Comparison of ENCODE assay signal across 27 mouse cellular contexts in genomic region chr11:64039600-64039999, GRCm38 (mm10). TPM values are rescaled to one million over a fixed set of nuclear protein-coding genes. Genes with fewer than 3 reads are reported as not detected.
DNase-seq lines count a peak whose midpoint lies in the region; ATAC-seq and TF ChIP-seq lines count a peak whose summit lies in the region.
"Had no signal": no experiment of that assay in that cellular context is flagged by ENCODE, and none has a peak within 500 bp of the region (broad histone marks: within the 10 kb centered on the region; RNA-seq: fewer than 3 reads in every experiment).

No protein-coding gene starts in this region.

- no peak for TF ChIP-seq EP300 in MEL (IDR thresholded peaks at IDR 0.05; ENCODE audit: low read depth in 1 of 2, low read length in 2 of 2)

- peaks cover 7 to 44% of the 10 kb centered on the region in 2 experiments for H3K36me3 ChIP-seq in MEL (ENCODE audit: control insufficient read depth in 1 of 2, insufficient read depth in 2 of 2, low read length in 2 of 2)
- peaks cover 8% of the 10 kb centered on the region; the same call in 1 of the 2 replicates for H3K36me3 ChIP-seq in limb, embryonic 10.5 days
- H3K36me3 ChIP-seq: embryonic facial prominence, embryonic 13.5 days; embryonic facial prominence, embryonic 15.5 days; forebrain, embryonic 12.5 days had no signal

- peak; percentile 28 for ATAC-seq in activated CD4-positive, CD25-positive, alpha-beta regulatory T cell, adult 4 months
- ATAC-seq: forebrain, embryonic 14.5 days; forebrain, embryonic 16.5 days; Patski had no signal

- no peak overlapping the region for H3K4me3 ChIP-seq in MEL (ENCODE audit: control insufficient read depth in 1 of 2, insufficient read depth in 1 of 2, low read depth in 2 of 2, low read length in 2 of 2)
- H3K4me3 ChIP-seq in limb, embryonic 10.5 days, result no peak overlapping the region
- H3K4me3 ChIP-seq: embryonic facial prominence, embryonic 13.5 days; embryonic facial prominence, embryonic 15.5 days; erythroblast, embryonic 14.5 days; forebrain, embryonic 10.5 days; forebrain, embryonic 12.5 days had no signal

- DNase-seq in A20 (ENCODE audit: low read depth, low spot score), result peak; percentile 35
- DNase-seq in MEL (ENCODE audit: low read depth, low spot score), result peak; percentile 70
- no peak for DNase-seq in kidney, adult 9 months
- no peak for DNase-seq in heart, adult 9 months (ENCODE audit: low spot score in 2 of 2)
- no peak for DNase-seq in limb, embryonic 10.5 days (ENCODE audit: low spot score)
- DNase-seq: adrenal gland, adult 2 months; adrenal gland, postnatal 10 days; adrenal gland, postnatal 25 days; B cell, adult 2 months; cerebellum, adult 11 months; cerebellum, adult 18-20 months; cerebellum, adult 8-10 months; cerebellum, adult 9-11 months; cerebellum, postnatal 14 days; cerebellum, postnatal 36 days; embryo, embryonic 11 days had no signal

- peaks cover 5% of the 10 kb centered on the region for H3K79me2 ChIP-seq in MEL (ENCODE audit: control insufficient read depth, insufficient read depth, low read length, poor library complexity)

- H3K27ac ChIP-seq in MEL (ENCODE audit: control insufficient read depth, low read depth, low read length), result 0 out of 2 replicates have a peak overlapping the region, but pooled peaks have one; percentile 19
- no peak overlapping the region for H3K27ac ChIP-seq in limb, embryonic 10.5 days
- H3K27ac ChIP-seq: embryonic facial prominence, embryonic 13.5 days; embryonic facial prominence, embryonic 15.5 days; forebrain, embryonic 10.5 days; forebrain, embryonic 12.5 days had no signal

- no peak for TF ChIP-seq POLR2A in MEL (IDR thresholded peaks at IDR 0.05; ENCODE audit: control insufficient read depth in 1 of 2, insufficient read depth in 1 of 2, low read depth in 1 of 2, low read length in 2 of 2, poor library complexity in 1 of 2)

- H3K27me3 ChIP-seq in MEL (ENCODE audit: control insufficient read depth in 1 of 2, insufficient read depth in 2 of 2, low read length in 2 of 2), result no peaks in the 10 kb centered on the region
- H3K27me3 ChIP-seq in limb, embryonic 10.5 days (ENCODE audit: low read depth, poor library complexity, severe bottlenecking), result peaks cover 8% of the 10 kb centered on the region; the same call in 1 of the 2 replicates
- H3K27me3 ChIP-seq: CH12.LX; embryonic facial prominence, embryonic 13.5 days; embryonic facial prominence, embryonic 15.5 days; Patski had no signal

- peaks cover 21 to 30% of the 10 kb centered on the region in 2 experiments for H3K4me1 ChIP-seq in MEL (ENCODE audit: control insufficient read depth in 1 of 2, insufficient read depth in 2 of 2, low read length in 2 of 2)
- peaks cover 32% of the 10 kb centered on the region for H3K4me1 ChIP-seq in limb, embryonic 10.5 days

- WGBS in limb, embryonic 10.5 days, result 80% methylated on average over 1 of the region's 1 CpGs

- no peak for TF ChIP-seq CTCF in MEL (IDR thresholded peaks at IDR 0.05 in 2 of 3, conservative IDR thresholded peaks at IDR 0.05 in 1 of 3; ENCODE audit: control insufficient read depth in 1 of 3, insufficient read depth in 1 of 3, low read depth in 2 of 3, low read length in 3 of 3, poor library complexity in 1 of 3, severe bottlenecking in 1 of 3)

- no peaks in the 10 kb centered on the region for H3K9me3 ChIP-seq in MEL (replicated peaks; ENCODE audit: insufficient read depth, low read length)
- no peaks in the 10 kb centered on the region for H3K9me3 ChIP-seq in limb, embryonic 10.5 days (replicated peaks)
- H3K9me3 ChIP-seq: embryonic facial prominence, embryonic 13.5 days; embryonic facial prominence, embryonic 15.5 days; forebrain, embryonic 10.5 days; forebrain, embryonic 12.5 days; G1E had no signal

- no peak for TF ChIP-seq RAD21 in MEL (IDR thresholded peaks at IDR 0.05; ENCODE audit: low read depth, low read length)

- no peak overlapping the region for H3K9ac ChIP-seq in MEL (ENCODE audit: control insufficient read depth, low read depth, low read length, poor library complexity, severe bottlenecking)
- H3K9ac ChIP-seq: embryonic facial prominence, embryonic 13.5 days; embryonic facial prominence, embryonic 15.5 days; forebrain, embryonic 12.5 days had no signal

TF ChIP-seq in MEL, 35 proteins besides CTCF, POLR2A, EP300 and RAD21:
- TF ChIP-seq MYC (IDR thresholded peaks at IDR 0.05; ENCODE audit: low read depth, low read length) (no peak), ZNF384 (IDR thresholded peaks at IDR 0.05; ENCODE audit: low read depth, low read length) (peak; percentile 80), CHD1 (IDR thresholded peaks at IDR 0.05; ENCODE audit: low read depth, low read length) (no peak), KAT2A (conservative IDR thresholded peaks at IDR 0.05; ENCODE audit: low read depth, low read length) (no peak), TAL1 (IDR thresholded peaks at IDR 0.05; ENCODE audit: low read length) (no peak; the same call in 1 of the 2 replicates), GATA1 (IDR thresholded peaks at IDR 0.05; ENCODE audit: low read depth, low read length) (peak; percentile 36; the same call in 1 of the 2 replicates)

RNA-seq across cellular contexts. Expression of gene Cox10, which starts 39.7 kb away (rescaled TPM):
- 38.9 and 39.9 TPM in 2 replicates for total RNA-seq in MEL (2012; rRNA removed)
- polyA plus RNA-seq in MEL (2012; ENCODE audit: insufficient read depth in 1 of 2, insufficient read length in 2 of 2, low read depth in 1 of 2, low replicate concordance in 2 of 2, missing spikeins in 1 of 2), result 100 to 1,000 TPM in 1 of 2 experiments, 10 to 100 TPM in 1; 52.2 to 374 TPM
- polyA plus RNA-seq in activated CD4-positive, CD25-positive, alpha-beta regulatory T cell, adult 4 months (2017; shearing (Covaris generic)), result 10 to 100 TPM; 15.3 to 22.4 TPM
- polyA plus RNA-seq in limb, embryonic 10.5 days (2016; fragmentation: Nextera tagmentation; extraction: Ambion mirVana), result 30.8 and 32.3 TPM in 2 replicates

Comparison
In these comparisons a context has a peak if more than half of its experiments do, and no peak if none do; other contexts are left out.
1. DNase-seq: peak in A20 (single experiment) and MEL (single experiment); none in kidney, adult 9 months (single experiment), heart, adult 9 months (0 of 2) and limb, embryonic 10.5 days (single experiment).